Comparison of ENCODE assay signal across 29 mouse cellular contexts in the genomic region with DNA sequence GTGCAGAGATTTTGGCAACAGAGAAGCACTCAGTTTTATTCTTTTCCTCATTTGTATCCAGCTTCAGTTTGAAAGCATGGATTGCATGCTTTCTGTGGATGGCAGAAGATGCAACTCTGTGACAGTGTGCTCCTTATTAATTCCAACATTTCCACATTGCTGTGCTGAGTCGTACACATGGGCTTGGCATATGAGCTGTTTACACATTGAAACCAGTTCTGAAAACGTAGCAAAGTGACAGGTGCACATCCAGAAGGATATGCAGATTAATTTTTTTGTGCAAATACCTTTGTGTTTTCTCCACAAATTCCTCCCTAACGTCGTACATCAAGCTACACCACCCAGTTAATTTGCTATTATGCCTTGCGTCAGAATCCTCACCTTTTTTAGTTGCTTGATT. TPM values are rescaled to one million over a fixed set of nuclear protein-coding genes. Genes with fewer than 3 reads are reported as not detected.
"Had no signal": no experiment of that assay in that cellular context is flagged by ENCODE, and none has a peak within 500 bp of the region (broad histone marks: within the 10 kb centered on the region; RNA-seq: fewer than 3 reads in every experiment).

No protein-coding gene starts in this region.

- H3K9me3 ChIP-seq: heart, embryonic 13.5 days; heart, embryonic 15.5 days; hindbrain, embryonic 13.5 days; hindbrain, embryonic 15.5 days; intestine, embryonic 15.5 days; limb, embryonic 10.5 days; limb, embryonic 12.5 days; liver, embryonic 13.5 days; liver, embryonic 15.5 days had no signal

- H3K9ac ChIP-seq: heart, embryonic 13.5 days; heart, embryonic 15.5 days; hindbrain, embryonic 13.5 days; hindbrain, embryonic 15.5 days; intestine, embryonic 15.5 days; limb, embryonic 12.5 days; liver, embryonic 13.5 days; liver, embryonic 15.5 days; liver, postnatal 0 days had no signal

- H3K36me3 ChIP-seq: heart, embryonic 13.5 days; heart, embryonic 15.5 days; hindbrain, embryonic 13.5 days; hindbrain, embryonic 15.5 days; intestine, embryonic 15.5 days; limb, embryonic 10.5 days; limb, embryonic 12.5 days; liver, embryonic 13.5 days; liver, embryonic 15.5 days had no signal

- H3K4me2 ChIP-seq: heart, embryonic 11.5 days; heart, embryonic 13.5 days; heart, embryonic 15.5 days; hindbrain, embryonic 13.5 days; hindbrain, embryonic 15.5 days; intestine, embryonic 15.5 days; limb, embryonic 12.5 days; liver, embryonic 11.5 days; liver, embryonic 13.5 days; liver, embryonic 15.5 days had no signal

- ATAC-seq: inflammation-experienced regulatory T-cells, adult 6 months; intestine, embryonic 15.5 days; intestine, postnatal 0 days; liver, postnatal 0 days had no signal

- H3K4me3 ChIP-seq: heart, adult 2 months; heart, embryonic 13.5 days; heart, embryonic 15.5 days; hindbrain, embryonic 13.5 days; hindbrain, embryonic 15.5 days; intestine, embryonic 15.5 days; layer of hippocampus, adult 2 months; left cerebral cortex, adult 2 months; limb, embryonic 10.5 days; limb, embryonic 12.5 days; liver, embryonic 13.5 days; liver, embryonic 15.5 days had no signal

- H3K4me1 ChIP-seq: heart, embryonic 13.5 days; heart, embryonic 15.5 days; hindbrain, embryonic 13.5 days; hindbrain, embryonic 15.5 days; intestine, embryonic 15.5 days; limb, embryonic 10.5 days; limb, embryonic 12.5 days; liver, embryonic 13.5 days; liver, embryonic 15.5 days had no signal

- H3K27ac ChIP-seq: heart, adult 2 months; heart, embryonic 13.5 days; heart, embryonic 15.5 days; hindbrain, embryonic 13.5 days; hindbrain, embryonic 15.5 days; intestine, embryonic 15.5 days; layer of hippocampus, adult 2 months; left cerebral cortex, adult 2 months; limb, embryonic 10.5 days; limb, embryonic 12.5 days; liver, embryonic 13.5 days; liver, embryonic 15.5 days had no signal

- H3K27me3 ChIP-seq: heart, embryonic 13.5 days; heart, embryonic 15.5 days; hindbrain, embryonic 13.5 days; hindbrain, embryonic 15.5 days; intestine, embryonic 15.5 days; limb, embryonic 12.5 days; liver, embryonic 13.5 days; liver, embryonic 15.5 days had no signal

- DNase-seq: gastrocnemius, postnatal 14 days; gastrocnemius, postnatal 36 days; heart, adult 11 months; heart, adult 2 months; heart, postnatal 14 days; heart, postnatal 36 days; kidney, adult 18-20 months; kidney, adult 8-10 months; kidney, postnatal 10 days; kidney, postnatal 25 days; kidney, postnatal 4 days; liver; liver, embryonic 13.5 days; liver, postnatal 0 days had no signal

RNA-seq across cellular contexts. Expression of a gene that starts 8.1 kb away (rescaled TPM):
- total RNA-seq: hematopoietic stem cell, adult 5-6 weeks had no signal
- polyA plus RNA-seq: inflammation-experienced regulatory T-cells, adult 6 months had no signal
